Mouse (Mus musculus) kidney, adult 2 months (tissue): ENCODE data around the gene Ptprk.

Source experiments
- CTCF ChIP-seq: fragments of 200-500 bp; conservative IDR thresholded peaks from 2 replicates; pipeline ENCODE4 v1.5.1; 2011; ENCODE audit warnings: low read depth, mild to moderate bottlenecking, control low read depth, low read length, moderate library complexity, mixed read lengths; ENCODE audit not compliant: insufficient read depth, insufficient read length
- POLR2A ChIP-seq: fragments of 200-500 bp; IDR thresholded peaks from one replicate; pipeline ENCODE4 v1.6.1; 2011; ENCODE audit warnings: low read depth, low read length, control low read depth

DNA sequence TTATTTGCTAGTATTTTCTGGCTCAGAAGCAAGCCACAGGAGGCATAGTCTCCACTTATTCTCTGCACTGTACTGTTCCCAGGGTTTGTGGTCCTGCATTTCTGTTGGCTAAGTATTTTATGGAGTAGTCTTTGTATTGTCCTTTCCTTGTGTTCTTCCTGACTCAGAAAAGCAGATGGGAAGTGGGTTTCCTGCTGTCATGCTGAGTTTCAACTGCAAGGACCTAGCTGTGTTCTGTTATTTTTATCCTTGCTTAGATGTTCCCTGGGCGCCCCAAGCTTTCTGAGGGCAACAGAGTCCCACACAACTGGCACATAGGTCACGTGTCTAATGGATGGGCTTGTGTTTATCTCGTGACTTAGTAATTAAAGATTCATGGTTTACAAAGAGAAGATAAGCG lies 104.3 kb downstream of the Ptprk start:
- TF ChIP-seq POLR2A (no peak), CTCF (no peak)
